Mouse (Mus musculus) C2C12 (cell line): ENCODE results near the gene Sparc.

Source experiments
- CEBPB ChIP-seq: IDR thresholded peaks from one replicate; pipeline ENCODE4 v1.6.1; 2011; ENCODE audit warnings: low read depth, mild to moderate bottlenecking, control low read depth, moderate library complexity
- CTCF ChIP-seq: IDR thresholded peaks from one replicate; pipeline ENCODE4 v1.5.1; 2011; ENCODE audit not compliant: control insufficient read depth, insufficient read depth, insufficient read length
- FOSL1 ChIP-seq: IDR thresholded peaks from one replicate; pipeline ENCODE4 v1.8.0; 2011; ENCODE audit warnings: mild to moderate bottlenecking, low read length; ENCODE audit not compliant: poor library complexity, insufficient read depth, severe bottlenecking
- MAX ChIP-seq: IDR thresholded peaks from one replicate; pipeline ENCODE4 v1.6.1; 2011; ENCODE audit warnings: mild to moderate bottlenecking, control low read depth
- MYOG ChIP-seq: IDR thresholded peaks from one replicate; pipeline ENCODE4 v1.6.1; 2011; ENCODE audit not compliant: control insufficient read depth, insufficient read length; ENCODE audit errors: extremely low read depth
- USF1 ChIP-seq: IDR thresholded peaks from one replicate; pipeline ENCODE4 v1.6.1; 2011; ENCODE audit warnings: low read depth, mild to moderate bottlenecking, control low read depth, moderate library complexity

- no peak for TF ChIP-seq CTCF
- TF ChIP-seq USF1, result no peak
- TF ChIP-seq MAX, result no peak
- no peak for TF ChIP-seq MYOG
- TF ChIP-seq FOSL1, result no peak
- no peak for TF ChIP-seq CEBPB
Measured at GRCm38 (mm10) chr11:55419296-55419677, 3.7 kb downstream of the Sparc start.
